Mouse (Mus musculus): ENCODE measurements around the gene Ly6g. TPM values are rescaled to one million over a fixed set of nuclear protein-coding genes. Genes with fewer than 3 reads are reported as not detected.
"Not testable (repeated sequence)": the region's sequence is repeated elsewhere in the genome, so short reads cannot be mapped to it uniquely, and the experiment has no call there.

Ly6g gene
- polyA plus RNA-seq, 1 experiment = not detected

DNA sequence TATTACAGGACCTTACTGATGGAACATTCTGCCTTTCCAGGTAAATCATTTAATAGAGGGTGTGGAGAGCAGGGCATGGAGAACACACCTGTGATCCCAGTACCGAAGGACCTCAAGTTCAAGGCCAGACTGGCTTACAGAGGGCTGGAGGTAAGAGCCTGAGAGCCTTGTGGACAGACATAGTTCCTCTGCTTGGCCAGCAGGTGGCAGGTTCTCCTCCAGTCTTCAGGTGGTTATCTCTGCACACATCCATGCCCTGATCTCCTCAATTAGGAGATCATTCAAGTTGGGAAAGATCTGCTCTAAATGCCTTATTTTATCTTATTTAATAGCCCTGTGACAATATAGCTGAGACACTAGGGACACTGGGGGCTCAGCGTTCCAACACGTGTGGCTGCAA lies 11.3 kb upstream of the Ly6g start:
- Histone ChIP-seq H3K4me1 (ENCODE audit: control insufficient read depth, insufficient read depth, low read length) (no peaks in the 10 kb centered on the region), H3K27ac (ENCODE audit: insufficient read depth, low read length) (no peak overlapping the region), H3K4me3 (ENCODE audit: insufficient read depth, low read length) (no peak overlapping the region)
- TF ChIP-seq POLR2A (IDR thresholded peaks at IDR 0.05; ENCODE audit: extremely low read depth, insufficient read depth, low read length) (no peak), CTCF (IDR thresholded peaks at IDR 0.05; ENCODE audit: extremely low read depth, insufficient read depth, low read length) (peak; percentile 39)

DNA sequence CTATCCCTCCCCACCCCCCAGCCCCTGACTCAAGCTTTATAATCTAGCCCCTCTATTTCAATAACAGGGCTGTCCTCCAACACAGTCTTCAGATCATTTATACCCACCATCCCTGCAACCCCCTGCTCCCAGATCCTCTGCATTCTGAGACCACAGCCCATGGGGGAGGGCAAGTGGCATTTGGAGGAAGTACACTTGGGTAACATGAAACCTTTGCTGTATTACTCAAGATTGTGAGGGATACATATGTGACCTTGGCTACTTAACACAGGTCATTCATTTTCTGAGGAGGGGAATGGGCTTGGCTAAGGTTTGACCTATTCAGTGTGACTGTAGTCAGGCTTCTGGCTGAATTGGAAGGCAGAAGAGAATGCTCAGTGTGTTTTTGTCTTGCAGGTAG lies 2.0 kb upstream of the Ly6g start:
- H3K4me1 ChIP-seq (ENCODE audit: control insufficient read depth, insufficient read depth, low read length) = no peaks in the 10 kb centered on the region
- H3K4me3 ChIP-seq (ENCODE audit: insufficient read depth, low read length) = no peak overlapping the region
- H3K27ac ChIP-seq (ENCODE audit: insufficient read depth, low read length) = no peak overlapping the region
- no peak for TF ChIP-seq POLR2A (IDR thresholded peaks at IDR 0.05; ENCODE audit: extremely low read depth, insufficient read depth, low read length)
- TF ChIP-seq CTCF (IDR thresholded peaks at IDR 0.05; ENCODE audit: extremely low read depth, insufficient read depth, low read length) = no peak

DNA sequence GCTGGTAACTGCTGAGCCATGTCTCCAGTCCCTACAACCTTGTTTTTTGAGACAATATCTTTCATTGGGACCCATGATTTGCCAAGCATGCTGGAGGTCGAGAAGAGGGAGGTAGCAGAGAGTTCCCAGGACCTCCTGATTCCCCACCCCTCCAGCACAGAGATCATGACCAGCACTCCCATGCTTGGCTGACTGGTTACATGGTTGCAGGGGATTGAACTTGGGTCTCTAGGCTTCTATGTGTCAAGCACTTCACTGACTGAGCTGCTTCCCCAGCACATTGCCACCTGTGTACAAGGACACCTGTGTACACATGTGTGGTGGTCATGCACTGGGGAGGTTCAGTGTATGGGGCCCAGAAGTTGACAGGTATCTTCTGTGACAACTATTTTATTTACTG lies 2.6 kb downstream of the Ly6g start:
- Histone ChIP-seq H3K27ac (ENCODE audit: insufficient read depth, low read length) (no peak overlapping the region), H3K4me1 (ENCODE audit: control insufficient read depth, insufficient read depth, low read length) (no peaks in the 10 kb centered on the region), H3K4me3 (ENCODE audit: insufficient read depth, low read length) (no peak overlapping the region)
- TF ChIP-seq POLR2A (IDR thresholded peaks at IDR 0.05; ENCODE audit: extremely low read depth, insufficient read depth, low read length) (no peak), CTCF (IDR thresholded peaks at IDR 0.05; ENCODE audit: extremely low read depth, insufficient read depth, low read length) (no peak)

DNA sequence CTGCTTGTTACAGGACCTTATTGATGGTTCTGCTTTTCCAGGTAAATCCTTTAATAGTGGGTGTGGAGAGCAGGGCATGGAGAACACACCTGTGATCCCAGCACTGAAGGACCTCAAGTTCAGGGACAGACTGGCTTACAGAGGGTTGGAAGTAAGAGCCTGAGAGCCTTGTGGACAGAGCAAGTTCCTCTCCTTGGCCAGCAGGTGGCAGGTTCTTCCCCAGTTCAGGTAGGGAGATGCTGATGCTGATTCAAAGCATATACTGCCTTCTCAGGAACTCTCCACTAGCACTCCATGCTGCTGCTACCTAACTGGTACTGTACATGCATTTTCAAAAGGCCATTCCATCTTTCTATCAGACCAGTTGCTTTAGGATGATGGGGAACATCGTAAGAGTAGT lies 20.5 kb downstream of the Ly6g start:
- no peaks in the 10 kb centered on the region for H3K4me1 ChIP-seq (ENCODE audit: control insufficient read depth, insufficient read depth, low read length)
- no peak overlapping the region for H3K27ac ChIP-seq (ENCODE audit: insufficient read depth, low read length)

DNA sequence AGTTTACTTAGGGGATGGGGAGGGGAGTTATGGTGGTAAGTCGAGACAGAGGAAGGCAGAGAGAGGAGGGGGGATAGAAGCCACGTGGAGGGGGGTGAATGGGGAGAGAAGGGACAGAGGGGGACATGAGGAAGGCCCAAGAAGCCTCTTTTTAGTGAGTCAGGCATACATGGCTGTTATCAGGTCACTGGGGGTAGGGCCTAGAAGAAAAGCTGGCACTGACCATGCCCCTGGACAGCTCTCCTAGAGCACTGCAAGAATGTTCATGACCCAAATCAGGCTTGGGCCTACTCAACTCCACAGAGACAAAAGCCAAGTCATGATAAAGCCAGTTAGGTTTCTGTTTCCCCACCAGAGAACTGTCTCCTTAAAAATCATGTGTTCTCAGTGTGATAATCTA lies 31.3 kb downstream of the Ly6g start:
- Histone ChIP-seq H3K27ac (ENCODE audit: insufficient read depth, low read length) (no peak overlapping the region), H3K4me3 (ENCODE audit: insufficient read depth, low read length) (no peak overlapping the region), H3K4me1 (ENCODE audit: control insufficient read depth, insufficient read depth, low read length) (no peaks in the 10 kb centered on the region)
- TF ChIP-seq POLR2A (IDR thresholded peaks at IDR 0.05; ENCODE audit: extremely low read depth, insufficient read depth, low read length) = no peak
- TF ChIP-seq CTCF (IDR thresholded peaks at IDR 0.05; ENCODE audit: extremely low read depth, insufficient read depth, low read length) = no peak

More for the DNA sequence above, 20.5 kb downstream of the Ly6g start:
- TF ChIP-seq POLR2A (IDR thresholded peaks at IDR 0.05; ENCODE audit: extremely low read depth, insufficient read depth, low read length) = no peak
- peak; percentile 63 for TF ChIP-seq CTCF (IDR thresholded peaks at IDR 0.05; ENCODE audit: extremely low read depth, insufficient read depth, low read length)
- no peak overlapping the region for H3K4me3 ChIP-seq (ENCODE audit: insufficient read depth, low read length)

DNA sequence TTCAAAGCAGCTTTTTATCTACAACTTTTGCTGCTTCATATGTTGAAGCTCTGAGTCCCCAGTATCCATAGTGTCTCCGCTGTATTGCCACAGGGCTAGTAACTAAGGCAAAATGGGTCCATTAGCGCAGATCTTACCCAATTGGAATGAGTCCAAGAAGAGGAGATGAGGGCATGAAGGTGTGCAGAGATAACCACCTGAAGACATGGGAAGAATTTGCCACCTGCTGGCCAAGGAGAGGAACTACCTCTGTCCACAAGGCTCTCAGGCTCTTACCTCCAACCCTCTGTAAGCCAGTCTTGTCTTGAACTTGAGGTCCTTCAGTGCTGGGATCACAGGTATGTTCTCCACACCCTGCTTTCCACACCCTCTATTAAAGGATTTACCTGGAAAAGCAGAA lies 34.1 kb downstream of the Ly6g start:
- no peak overlapping the region for H3K27ac ChIP-seq (ENCODE audit: insufficient read depth, low read length)
- H3K4me1 ChIP-seq (ENCODE audit: control insufficient read depth, insufficient read depth, low read length) = no peaks in the 10 kb centered on the region
- no peak for TF ChIP-seq POLR2A (IDR thresholded peaks at IDR 0.05; ENCODE audit: extremely low read depth, insufficient read depth, low read length)
- TF ChIP-seq CTCF (IDR thresholded peaks at IDR 0.05; ENCODE audit: extremely low read depth, insufficient read depth, low read length) = peak; percentile 40; the same call in 1 of the 2 replicates
- H3K4me3 ChIP-seq (ENCODE audit: insufficient read depth, low read length) = no peak overlapping the region

DNA sequence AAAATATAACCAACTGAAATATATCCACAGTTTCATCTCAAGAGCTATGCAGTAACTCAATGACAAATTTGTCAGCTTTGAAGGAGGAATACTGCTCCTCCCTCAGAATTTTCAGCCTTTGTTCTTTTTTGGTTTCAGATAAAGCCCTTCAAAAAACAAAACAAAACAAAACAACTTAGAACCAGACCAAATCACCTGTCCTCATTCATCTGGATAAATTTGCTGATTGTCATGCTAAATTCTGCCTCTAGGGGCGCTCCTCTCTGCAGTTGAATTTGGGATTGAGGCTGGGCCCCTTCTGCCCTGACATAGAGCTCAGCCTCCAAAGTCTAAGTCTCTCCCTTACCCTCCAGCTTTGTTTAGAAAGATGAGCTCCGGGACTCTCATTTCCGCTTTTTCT lies 35.5 kb downstream of the Ly6g start:
- not testable (repeated sequence) for H3K4me1 ChIP-seq (ENCODE audit: control insufficient read depth, insufficient read depth, low read length); H3K4me3 ChIP-seq (ENCODE audit: insufficient read depth, low read length); H3K27ac ChIP-seq (ENCODE audit: insufficient read depth, low read length)

Other genes starting within 250 kb of the Ly6g start
- gene Ly6i, start 171.8 kb upstream of the Ly6g start, polyA plus RNA-seq (2012; rRNA removed) = 0.17 TPM in 1 of 2 replicates, not detected in the other
- gene Ly6a, start 157.2 kb upstream of the Ly6g start, polyA plus RNA-seq (2012; rRNA removed) = 81.2 and 90.5 TPM in 2 replicates
- 201 and 222 TPM in 2 replicates for gene Ly6c1, start 106.4 kb upstream of the Ly6g start, polyA plus RNA-seq (2012; rRNA removed)
- 0.70 and 0.81 TPM in 2 replicates for gene Ly6c2, start 43.3 kb upstream of the Ly6g start, polyA plus RNA-seq (2012; rRNA removed)
- not detected in 2 replicates for gene BC025446, start 61.1 kb downstream of the Ly6g start, polyA plus RNA-seq (2012; rRNA removed)
- not detected in 2 replicates for gene Ly6f, start 113.2 kb downstream of the Ly6g start, polyA plus RNA-seq (2012; rRNA removed)

All from cortical plate, adult 2 months (tissue).